Mouse (Mus musculus) small intestine, adult 2 months (tissue): ENCODE results near the gene Tipin. TPM values are rescaled to one million over a fixed set of nuclear protein-coding genes. Genes with fewer than 3 reads are reported as not detected.

Source experiments
- H3K27ac ChIP-seq: fragments of 200-500 bp; 2 replicates; pipeline ENCODE4 v1.5.1; 2012; ENCODE audit warnings: low read depth, low read length, control low read depth, inconsistent platforms; ENCODE audit not compliant: insufficient read depth
- H3K27me3 ChIP-seq: fragments of 200-500 bp; 2 replicates; pipeline ENCODE4 v1.6.1; 2012; ENCODE audit warnings: mild to moderate bottlenecking, moderate library complexity, low read length, inconsistent platforms; ENCODE audit not compliant: control insufficient read depth, insufficient read depth
- H3K36me3 ChIP-seq: fragments of 200-500 bp; 2 replicates; pipeline ENCODE4 v1.6.1; 2012; ENCODE audit warnings: mild to moderate bottlenecking, low read length, control low read depth, inconsistent platforms; ENCODE audit not compliant: control insufficient read depth, insufficient read depth
- H3K4me1 ChIP-seq: fragments of 200-500 bp; 2 replicates; pipeline ENCODE4 v1.6.1; 2012; ENCODE audit warnings: low read length, inconsistent platforms, mixed read lengths; ENCODE audit not compliant: control insufficient read depth, insufficient read depth, insufficient read length
- H3K4me3 ChIP-seq: fragments of 200-500 bp; 2 replicates; pipeline ENCODE4 v1.5.1; 2012; ENCODE audit warnings: low read depth, mild to moderate bottlenecking, control low read depth, inconsistent platforms, low read length, moderate library complexity
- CTCF ChIP-seq: fragments of 200-500 bp; IDR thresholded peaks from 2 replicates; pipeline ENCODE4 v1.5.1; 2012; ENCODE audit warnings: low read depth, mild to moderate bottlenecking, control low read depth, inconsistent platforms, low read length, moderate library complexity, mixed read lengths; ENCODE audit not compliant: insufficient replicate concordance, insufficient read length; ENCODE audit errors: extremely low read depth
- POLR2A ChIP-seq: fragments of 200-500 bp; IDR thresholded peaks from 2 replicates; pipeline ENCODE4 v1.6.1; 2012; ENCODE audit warnings: low read depth, mild to moderate bottlenecking, control low read depth, inconsistent platforms, low read length, moderate library complexity
- WGBS: fragments of 180-500 bp; shearing (Covaris S2); methylation state at CpG from one replicate; pipeline ENCODE4 v1.1.7; 2018; 5-methylcytosine and 5-hydroxymethylcytosine counted together
- polyA plus RNA-seq: library from polyadenylated mRNA; depleted of rRNA; stranded (reverse); fragments of >200 nt; gene quantifications from 2 replicates; pipeline ENCODE4 v1.2.3, GENCODE M21; 2012

The Tipin gene
- polyA plus RNA-seq, 1 experiment = 0.35 TPM

- Histone ChIP-seq H3K36me3 (peaks cover 9% of the 10 kb centered on the region; the same call in 1 of the 2 replicates), H3K27me3 (no peaks in the 10 kb centered on the region), H3K4me3 (no peak overlapping the region), H3K27ac (no peak overlapping the region), H3K4me1 (peaks cover 6% of the 10 kb centered on the region; the same call in 1 of the 2 replicates)
- WGBS = 44% methylated on average over 2 of the region's 2 CpGs
- no peak for TF ChIP-seq CTCF
These were observed 41.3 kb upstream of the Tipin start for GRCm38 (mm10) chr9:64240116-64240515.

DNA sequence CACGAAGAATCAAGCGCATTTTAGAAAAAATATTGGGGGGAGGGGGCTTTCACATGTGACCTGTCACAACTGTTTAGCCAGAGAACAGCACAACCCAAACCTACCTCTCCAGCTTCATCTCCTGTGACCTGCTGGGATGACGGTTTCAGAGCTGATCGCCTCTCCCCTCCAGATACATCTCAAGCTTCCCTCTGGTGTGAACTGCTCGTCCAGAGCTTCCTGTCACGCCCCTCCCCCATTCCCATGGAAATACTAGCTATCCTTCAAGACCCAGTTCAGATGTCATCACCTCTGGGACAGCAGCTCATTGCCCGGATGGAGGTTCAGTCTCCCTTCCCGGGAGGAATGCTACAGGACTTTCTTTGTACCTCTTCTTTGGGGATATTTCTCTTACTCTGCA is 40.7 kb upstream of the Tipin start:
- Histone ChIP-seq H3K27me3 (no peaks in the 10 kb centered on the region), H3K27ac (no peak overlapping the region), H3K4me3 (no peak overlapping the region), H3K36me3 (peaks cover 10% of the 10 kb centered on the region; the same call in 1 of the 2 replicates), H3K4me1 (peaks cover 6% of the 10 kb centered on the region; the same call in 1 of the 2 replicates)
- WGBS = 82% methylated on average over 8 of the region's 8 CpGs
- TF ChIP-seq CTCF = no peak
- TF ChIP-seq POLR2A = no peak

DNA sequence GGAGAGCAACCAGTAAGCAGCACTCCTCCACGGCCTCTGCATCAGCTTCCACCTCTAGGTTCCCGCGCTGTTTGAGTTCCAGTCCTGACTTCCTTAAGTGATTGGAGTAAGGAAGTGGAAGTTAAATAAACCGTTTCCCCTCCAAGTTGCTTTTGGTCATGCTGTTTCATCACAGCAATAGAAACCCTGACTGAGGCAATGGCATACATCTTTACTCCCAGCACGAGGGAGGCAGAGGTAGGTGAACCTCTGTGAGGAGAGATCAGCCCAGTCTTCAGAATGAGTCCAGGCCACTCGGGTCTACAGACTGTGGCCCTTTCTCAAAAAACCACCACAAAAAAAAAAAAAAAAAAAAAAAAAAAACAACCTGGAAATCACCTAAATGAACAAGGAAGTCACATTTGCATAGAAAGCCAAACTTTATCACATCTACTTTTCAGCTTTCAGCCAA is 39.0 kb upstream of the Tipin start:
- TF ChIP-seq POLR2A = no peak
- TF ChIP-seq CTCF = no peak
- H3K4me3 ChIP-seq = no peak overlapping the region
- H3K27me3 ChIP-seq = no peaks in the 10 kb centered on the region
- WGBS = 48% methylated on average over 6 of the region's 6 CpGs
- peak overlapping the region; percentile 18; the same call in 1 of the 2 replicates for H3K27ac ChIP-seq
- peaks cover 12% of the 10 kb centered on the region; the same call in 1 of the 2 replicates for H3K36me3 ChIP-seq
- peaks cover 6% of the 10 kb centered on the region; the same call in 1 of the 2 replicates for H3K4me1 ChIP-seq

- Histone ChIP-seq H3K4me1 (peaks cover 10% of the 10 kb centered on the region), H3K4me3 (no peak overlapping the region), H3K27me3 (no peaks in the 10 kb centered on the region), H3K36me3 (peaks cover 12% of the 10 kb centered on the region), H3K27ac (no peak overlapping the region)
- no peak for TF ChIP-seq POLR2A
- TF ChIP-seq CTCF = no peak
- WGBS = 33% methylated on average over 1 of the region's 1 CpGs
These were observed 32.0 kb upstream of the Tipin start for GRCm38 (mm10) chr9:64249371-64249770.

- Histone ChIP-seq H3K36me3 (peaks cover 12% of the 10 kb centered on the region), H3K27ac (no peak overlapping the region), H3K4me1 (peaks cover 10% of the 10 kb centered on the region), H3K4me3 (no peak overlapping the region), H3K27me3 (no peaks in the 10 kb centered on the region)
- no peak for TF ChIP-seq POLR2A
- TF ChIP-seq CTCF = no peak
These were observed 31.2 kb upstream of the Tipin start for GRCm38 (mm10) chr9:64250111-64250730.

- Histone ChIP-seq H3K27ac (peak overlapping the region; percentile 94), H3K36me3 (peaks cover 5% of the 10 kb centered on the region; the same call in 1 of the 2 replicates), H3K4me3 (peak overlapping the region; percentile 98), H3K4me1 (peaks cover 10% of the 10 kb centered on the region), H3K27me3 (no peaks in the 10 kb centered on the region)
- under 1% methylated on average over 16 of the region's 16 CpGs for WGBS
- TF ChIP-seq POLR2A (no peak), CTCF (peak; percentile 30; the same call in 1 of the 2 replicates)
These were observed 28.8 kb upstream of the Tipin start for GRCm38 (mm10) chr9:64252591-64253020.

GRCm38 (mm10) chr9:64253021-64253904 is 28.1 kb upstream of the Tipin start, which contains the start of gene Map2k1:
Gene Map2k1, minus strand, starts transcription at chr9:64253631.
- Histone ChIP-seq H3K4me1 (peaks cover 10% of the 10 kb centered on the region), H3K27me3 (no peaks in the 10 kb centered on the region), H3K4me3 (peak within 1 kb of the TSS; percentile 98), H3K36me3 (peaks cover 4% of the 10 kb centered on the region; the same call in 1 of the 2 replicates), H3K27ac (peak within 1 kb of the TSS; percentile 94)
- WGBS = under 1% methylated on average over 89 of the region's 89 CpGs
- peak; percentile 98 for TF ChIP-seq POLR2A
- peak; percentile 78 for TF ChIP-seq CTCF
